Mouse (Mus musculus): ENCODE data around the gene Ddx5. TPM values are rescaled to one million over a fixed set of nuclear protein-coding genes. Genes with fewer than 3 reads are reported as not detected.
A peak's percentile ranks its signal among the peaks of the same experiment; 100 is the strongest.
"Not testable (repeated sequence)": the region's sequence is repeated elsewhere in the genome, so short reads cannot be mapped to it uniquely, and the experiment has no call there.

The Ddx5 gene
- polyA plus RNA-seq, 1 experiment from 2014 or later, result 175 TPM

GRCm38 (mm10) chr11:106787131-106788025, 1.6 kb downstream of the Ddx5 start:
- Histone ChIP-seq H3K4me3 (ENCODE audit: low read depth, low read length) (peak overlapping the region; percentile 93), H3K9me3 (ENCODE audit: control insufficient read depth, low read length) (no peaks in the 10 kb centered on the region), H3K4me1 (replicated peaks; ENCODE audit: control insufficient read depth, insufficient read depth) (no peaks in the 10 kb centered on the region), H3K36me3 (ENCODE audit: control insufficient read depth, insufficient read depth, low read length) (peaks cover 24% of the 10 kb centered on the region), H3K27ac (replicated peaks) (peak overlapping the region; percentile 100), H3K4me2 (replicated peaks; ENCODE audit: low read depth) (peak overlapping the region; percentile 58), H3K9ac (ENCODE audit: low read length) (peak overlapping the region; percentile 100), H3K27me3 (ENCODE audit: control insufficient read depth, insufficient read depth, low read length) (no peaks in the 10 kb centered on the region)
- WGBS, result under 1% methylated on average over 61 of the region's 65 CpGs
- peak; percentile 94 for DNase-seq (ENCODE audit: low spot score)
- peak; percentile 58 for ATAC-seq (ENCODE audit: low FRiP score, low TSS enrichment)
- TF ChIP-seq EP300 (optimal IDR thresholded peaks at IDR 0.05) (no peak), CTCF (IDR thresholded peaks at IDR 0.05; ENCODE audit: low read depth) (no peak)

- TF ChIP-seq EP300 (optimal IDR thresholded peaks at IDR 0.05), result no peak
- TF ChIP-seq CTCF (IDR thresholded peaks at IDR 0.05; ENCODE audit: low read depth), result no peak
- 65% methylated on average over 1 of the region's 1 CpGs for WGBS
- H3K4me3 ChIP-seq (ENCODE audit: low read depth, low read length), result no peak overlapping the region
- no peaks in the 10 kb centered on the region for H3K9me3 ChIP-seq (ENCODE audit: control insufficient read depth, low read length)
- H3K27me3 ChIP-seq (ENCODE audit: control insufficient read depth, insufficient read depth, low read length), result no peaks in the 10 kb centered on the region
- ATAC-seq (ENCODE audit: low FRiP score, low TSS enrichment), result no peak
- H3K36me3 ChIP-seq (ENCODE audit: control insufficient read depth, insufficient read depth, low read length), result peaks cover 30% of the 10 kb centered on the region
- no peak for DNase-seq (ENCODE audit: low spot score)
- no peaks in the 10 kb centered on the region for H3K4me1 ChIP-seq (replicated peaks; ENCODE audit: control insufficient read depth, insufficient read depth)
- H3K9ac ChIP-seq (ENCODE audit: low read length), result no peak overlapping the region
- no peak overlapping the region for H3K4me2 ChIP-seq (replicated peaks; ENCODE audit: low read depth)
- no peak overlapping the region for H3K27ac ChIP-seq (replicated peaks)
These were observed 3.9 kb downstream of the Ddx5 start for GRCm38 (mm10) chr11:106785043-106785442.

- no peaks in the 10 kb centered on the region for H3K27me3 ChIP-seq (ENCODE audit: control insufficient read depth, insufficient read depth, low read length)
- H3K4me2 ChIP-seq (replicated peaks; ENCODE audit: low read depth), result no peak overlapping the region
- TF ChIP-seq EP300 (optimal IDR thresholded peaks at IDR 0.05) (no peak), CTCF (IDR thresholded peaks at IDR 0.05; ENCODE audit: low read depth) (no peak)
- peaks cover 30% of the 10 kb centered on the region for H3K36me3 ChIP-seq (ENCODE audit: control insufficient read depth, insufficient read depth, low read length)
- H3K9ac ChIP-seq (ENCODE audit: low read length), result no peak overlapping the region
- no peak overlapping the region for H3K4me3 ChIP-seq (ENCODE audit: low read depth, low read length)
- no peak for ATAC-seq (ENCODE audit: low FRiP score, low TSS enrichment)
- 76% methylated on average over 2 of the region's 2 CpGs for WGBS
- no peaks in the 10 kb centered on the region for H3K4me1 ChIP-seq (replicated peaks; ENCODE audit: control insufficient read depth, insufficient read depth)
- H3K9me3 ChIP-seq (ENCODE audit: control insufficient read depth, low read length), result no peaks in the 10 kb centered on the region
- no peak overlapping the region for H3K27ac ChIP-seq (replicated peaks)
- DNase-seq (ENCODE audit: low spot score), result no peak
These were observed 4.5 kb downstream of the Ddx5 start for GRCm38 (mm10) chr11:106784476-106784875.

GRCm38 (mm10) chr11:106782841-106783764, 5.9 kb downstream of the Ddx5 start:
- no peaks in the 10 kb centered on the region for H3K4me1 ChIP-seq (replicated peaks; ENCODE audit: control insufficient read depth, insufficient read depth)
- H3K9ac ChIP-seq (ENCODE audit: low read length), result no peak overlapping the region
- TF ChIP-seq EP300 (optimal IDR thresholded peaks at IDR 0.05), result no peak
- TF ChIP-seq CTCF (IDR thresholded peaks at IDR 0.05; ENCODE audit: low read depth), result no peak
- H3K27ac ChIP-seq (replicated peaks), result no peak overlapping the region
- peaks cover 30% of the 10 kb centered on the region for H3K36me3 ChIP-seq (ENCODE audit: control insufficient read depth, insufficient read depth, low read length)
- H3K9me3 ChIP-seq (ENCODE audit: control insufficient read depth, low read length), result no peaks in the 10 kb centered on the region
- H3K27me3 ChIP-seq (ENCODE audit: control insufficient read depth, insufficient read depth, low read length), result no peaks in the 10 kb centered on the region
- no peak for ATAC-seq (ENCODE audit: low FRiP score, low TSS enrichment)
- 67% methylated on average over 9 of the region's 9 CpGs for WGBS
- no peak overlapping the region for H3K4me2 ChIP-seq (replicated peaks; ENCODE audit: low read depth)
- no peak for DNase-seq (ENCODE audit: low spot score)
- no peak overlapping the region for H3K4me3 ChIP-seq (ENCODE audit: low read depth, low read length)

- ATAC-seq (ENCODE audit: low FRiP score, low TSS enrichment); H3K27ac ChIP-seq (replicated peaks); H3K9ac ChIP-seq (ENCODE audit: low read length); H3K9me3 ChIP-seq (ENCODE audit: control insufficient read depth, low read length); DNase-seq (ENCODE audit: low spot score); H3K4me1 ChIP-seq (replicated peaks; ENCODE audit: control insufficient read depth, insufficient read depth); H3K4me2 ChIP-seq (replicated peaks; ENCODE audit: low read depth); H3K27me3 ChIP-seq (ENCODE audit: control insufficient read depth, insufficient read depth, low read length); H3K4me3 ChIP-seq (ENCODE audit: low read depth, low read length): not testable (repeated sequence)
- peaks cover 30% of the 10 kb centered on the region for H3K36me3 ChIP-seq (ENCODE audit: control insufficient read depth, insufficient read depth, low read length)
- 84% methylated on average over 7 of the region's 7 CpGs for WGBS
These were observed 6.7 kb downstream of the Ddx5 start for GRCm38 (mm10) chr11:106782271-106782670.
